Mouse (Mus musculus) intestine, embryonic 14.5 days (tissue): ENCODE data around the gene Arpc3. TPM values are rescaled to one million over a fixed set of nuclear protein-coding genes. Genes with fewer than 3 reads are reported as not detected.

ENCODE experiments used
- ATAC-seq: fragments of 200-750 bp; cut with Nextera tagmentation; replicated peaks from 2 replicates; pipeline ENCODE4 v1.8.0; 2017; ENCODE audit warnings: low read depth, moderate number of reproducible peaks, moderate TSS enrichment, moderate library complexity; ENCODE audit not compliant: low FRiP score, low TSS enrichment
- DNase-seq: peaks from one replicate; pipeline ENCODE4 v3.0.0-alpha.2; 2018; ENCODE audit warnings: low spot score
- H3K27ac ChIP-seq: fragments of 300-500 bp; sonication (generic); 2 replicates; pipeline ENCODE4 v1.5.1; 2014; ENCODE audit warnings: low read depth, mild to moderate bottlenecking, control low read depth
- H3K27me3 ChIP-seq: fragments of 300-500 bp; sonication (generic); replicated peaks from 2 replicates; pipeline ENCODE4 v1.6.1; 2014; ENCODE audit warnings: low read length, control low read depth; ENCODE audit not compliant: control insufficient read depth, insufficient read depth
- H3K36me3 ChIP-seq: fragments of 300-500 bp; sonication (generic); 2 replicates; pipeline ENCODE4 v1.6.1; 2014; ENCODE audit warnings: low read length, control low read depth; ENCODE audit not compliant: control insufficient read depth, insufficient read depth
- H3K4me1 ChIP-seq: fragments of 300-500 bp; sonication (generic); replicated peaks from 2 replicates; pipeline ENCODE4 v1.6.1; 2014; ENCODE audit warnings: low read length, control low read depth, mixed read lengths; ENCODE audit not compliant: control insufficient read depth, insufficient read depth
- H3K4me2 ChIP-seq: fragments of 300-500 bp; sonication (generic); 2 replicates; pipeline ENCODE4 v1.6.1; 2014; ENCODE audit warnings: low read length
- H3K4me3 ChIP-seq: fragments of 300-500 bp; sonication (generic); 2 replicates; pipeline ENCODE4 v1.5.1; 2014; ENCODE audit warnings: low read depth, low read length, control low read depth, mixed read lengths
- H3K9ac ChIP-seq: fragments of 300-500 bp; sonication (generic); 2 replicates; pipeline ENCODE4 v1.6.1; 2014; ENCODE audit warnings: mild to moderate bottlenecking, low read length
- H3K9me3 ChIP-seq: fragments of 300-500 bp; sonication (generic); 2 replicates; pipeline ENCODE4 v1.6.1; 2016; ENCODE audit warnings: low read length, control low read depth; ENCODE audit not compliant: control insufficient read depth
- WGBS: fragments of 180-500 bp; shearing (Covaris S2); extraction: QIAGEN DNeasy Blood & Tissue Kit; methylation state at CpG from one replicate; pipeline ENCODE4 v1.1.7; 2014; 5-methylcytosine and 5-hydroxymethylcytosine counted together
- polyA plus RNA-seq: library from polyadenylated mRNA; unstranded; fragments of >200 nt; fragmentation: Nextera tagmentation; extraction: Ambion mirVana; gene quantifications from 2 replicates; pipeline ENCODE4 v1.2.1, GENCODE M21; 2014

Arpc3 gene
- polyA plus RNA-seq, 1 experiment from 2014 or later = 39.3 TPM

DNA sequence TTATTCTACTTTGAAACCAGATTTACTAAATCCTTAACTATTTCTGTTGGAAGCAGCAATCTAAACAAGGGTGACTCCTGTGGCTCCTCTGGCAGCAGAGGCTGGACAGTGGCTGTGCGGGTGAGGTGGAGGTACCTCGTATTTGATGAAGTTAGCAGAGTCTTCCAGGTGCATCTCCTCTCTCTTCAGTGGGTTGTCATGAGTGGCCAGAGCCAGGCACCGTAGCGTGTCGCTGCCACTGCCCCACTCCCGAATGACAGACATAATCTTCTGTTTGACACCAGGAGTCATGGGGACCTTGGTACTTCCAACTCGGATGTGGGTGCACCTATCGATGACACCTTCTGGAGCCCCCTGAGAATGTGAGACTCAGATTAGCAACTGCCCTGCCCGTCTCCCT lies 69.8 kb downstream of the Arpc3 start:
- no peak overlapping the region for H3K4me3 ChIP-seq
- H3K4me2 ChIP-seq = no peak overlapping the region
- no peak overlapping the region for H3K9ac ChIP-seq
- no peaks in the 10 kb centered on the region for H3K9me3 ChIP-seq
- H3K4me1 ChIP-seq = no peaks in the 10 kb centered on the region
- H3K27ac ChIP-seq = no peak overlapping the region
- 88% methylated on average over 9 of the region's 9 CpGs for WGBS
- DNase-seq = no peak
- peaks cover 100% of the 10 kb centered on the region for H3K36me3 ChIP-seq
- no peak for ATAC-seq
- H3K27me3 ChIP-seq = no peaks in the 10 kb centered on the region

Other genes with a start within 250 kb of the Arpc3 start
- gene Ppp1cc, start 233.6 kb upstream of the Arpc3 start, polyA plus RNA-seq = 259 and 270 TPM in 2 replicates
- 4.7 and 6.7 TPM in 2 replicates for gene Hvcn1, start 185.1 kb upstream of the Arpc3 start, polyA plus RNA-seq
- gene Tctn1, start 127.4 kb upstream of the Arpc3 start, polyA plus RNA-seq = 4.2 and 4.4 TPM in 2 replicates
- gene Pptc7, start 107.5 kb upstream of the Arpc3 start, polyA plus RNA-seq = 10.2 and 10.8 TPM in 2 replicates
- 10.7 and 11.3 TPM in 2 replicates for gene Rad9b, start 37.6 kb upstream of the Arpc3 start, polyA plus RNA-seq
- gene Vps29, start 37.5 kb upstream of the Arpc3 start, polyA plus RNA-seq = 243 and 254 TPM in 2 replicates
- 66.5 and 67.9 TPM in 2 replicates for gene Gpn3, start 20.0 kb upstream of the Arpc3 start, polyA plus RNA-seq
- 61.2 and 68.4 TPM in 2 replicates for gene Fam216a, start 19.5 kb upstream of the Arpc3 start, polyA plus RNA-seq
- gene Anapc7, start 29.8 kb downstream of the Arpc3 start, polyA plus RNA-seq = 24.1 and 28.1 TPM in 2 replicates
- 39.6 and 43.4 TPM in 2 replicates for gene Atp2a2, start 110.3 kb downstream of the Arpc3 start, polyA plus RNA-seq
- 28.4 and 39.1 TPM in 2 replicates for gene Ift81, start 222.6 kb downstream of the Arpc3 start, polyA plus RNA-seq